In the genomic region with DNA sequence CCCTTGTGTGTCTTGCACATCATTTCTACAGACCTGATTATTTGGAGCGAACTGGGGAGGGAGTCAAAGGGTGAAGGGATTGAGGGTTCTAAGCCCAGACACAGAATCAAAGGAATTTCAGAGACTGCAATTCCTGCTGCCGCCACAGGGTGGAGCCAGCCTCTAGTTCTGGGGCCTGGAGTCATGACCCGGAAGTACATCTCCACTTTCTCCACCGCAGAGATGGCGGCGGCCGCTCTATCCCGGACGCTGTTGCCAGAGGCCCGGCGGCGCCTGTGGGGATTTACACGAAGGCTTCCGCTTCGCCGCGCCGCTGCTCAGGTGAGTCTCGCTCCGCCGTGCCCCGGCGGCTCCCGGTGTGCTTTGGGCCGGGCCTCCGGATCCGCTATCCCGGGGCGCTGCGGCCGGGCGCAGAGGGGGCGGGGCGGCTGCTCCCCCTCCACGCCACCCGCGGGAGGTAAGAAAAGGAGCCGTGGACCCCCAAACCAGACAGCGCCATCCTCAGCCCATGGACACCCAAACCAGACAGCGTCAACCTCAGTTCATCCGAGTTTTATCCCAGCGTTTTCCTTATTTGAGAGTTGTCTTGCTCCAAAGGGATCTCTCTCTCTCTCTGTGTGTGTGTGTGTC, we compare ENCODE assay signal across 8 mouse cellular contexts. TPM values are rescaled to one million over a fixed set of nuclear protein-coding genes. Genes with fewer than 3 reads are reported as not detected.
A peak's percentile ranks its signal among the peaks of the same experiment; 100 is the strongest.
DNase-seq lines count a peak whose midpoint lies in the region; ATAC-seq and TF ChIP-seq lines count a peak whose summit lies in the region.

A gene (plus strand): TSS at position 186 of the 630 bp plus-strand sequence.

- H3K27me3 ChIP-seq in CH12.LX (replicated peaks): no peaks in the 10 kb centered on the region
- no peaks in the 10 kb centered on the region for H3K27me3 ChIP-seq in forebrain, embryonic 12.5 days
- no peaks in the 10 kb centered on the region for H3K27me3 ChIP-seq in heart, postnatal 0 days (ENCODE audit: control insufficient read depth, insufficient read depth, low read length)
- no peaks in the 10 kb centered on the region for H3K27me3 ChIP-seq in liver, embryonic 16.5 days (ENCODE audit: control insufficient read depth, insufficient read depth, low read depth, low read length)
- no peaks in the 10 kb centered on the region for H3K27me3 ChIP-seq in neural tube, embryonic 13.5 days
- no peaks in the 10 kb centered on the region for H3K27me3 ChIP-seq in testis, adult 2 months (ENCODE audit: control insufficient read depth, insufficient read depth, low read length)

- H3K36me3 ChIP-seq in CH12.LX (replicated peaks in 1 of 2; ENCODE audit: control insufficient read depth in 1 of 2, insufficient read depth in 1 of 2, low read length in 1 of 2): peaks cover 22 to 34% of the 10 kb centered on the region in 2 experiments
- H3K36me3 ChIP-seq in forebrain, embryonic 12.5 days (replicated peaks): peaks cover 35% of the 10 kb centered on the region
- peaks cover 32% of the 10 kb centered on the region for H3K36me3 ChIP-seq in heart, postnatal 0 days (replicated peaks; ENCODE audit: control insufficient read depth, insufficient read depth, low read length)
- peaks cover 8% of the 10 kb centered on the region for H3K36me3 ChIP-seq in liver, embryonic 16.5 days (ENCODE audit: control insufficient read depth, insufficient read depth)
- peaks cover 34% of the 10 kb centered on the region for H3K36me3 ChIP-seq in neural tube, embryonic 13.5 days
- H3K36me3 ChIP-seq in testis, adult 2 months (ENCODE audit: control insufficient read depth, insufficient read depth, low read length): peaks cover 6% of the 10 kb centered on the region

- peak; percentile 39 for TF ChIP-seq RAD21 in CH12.LX (IDR thresholded peaks at IDR 0.05; ENCODE audit: low read depth, low read length)

- peaks cover 16% of the 10 kb centered on the region for H3K79me2 ChIP-seq in CH12.LX (replicated peaks; ENCODE audit: control insufficient read depth, extremely low read depth, insufficient read depth, poor library complexity, severe bottlenecking)

- WGBS in forebrain, embryonic 12.5 days: under 1% methylated on average over 42 of the region's 42 CpGs
- WGBS in heart, postnatal 0 days: 1% methylated on average over 39 of the region's 42 CpGs
- WGBS in liver, embryonic 16.5 days (ENCODE audit: insufficient replicate concordance): under 1% methylated on average over 42 of the region's 42 CpGs
- under 1% methylated on average over 42 of the region's 42 CpGs for WGBS in neural tube, embryonic 13.5 days

- TF ChIP-seq EP300 in CH12.LX (IDR thresholded peaks at IDR 0.05; ENCODE audit: low read length): no peak
- no peak for TF ChIP-seq EP300 in heart, postnatal 0 days (IDR thresholded peaks at IDR 0.05; ENCODE audit: low read depth)

- no peaks in the 10 kb centered on the region for H3K9me3 ChIP-seq in CH12.LX (replicated peaks; ENCODE audit: low read length)
- H3K9me3 ChIP-seq in forebrain, embryonic 12.5 days: no peaks in the 10 kb centered on the region
- no peaks in the 10 kb centered on the region for H3K9me3 ChIP-seq in heart, postnatal 0 days (replicated peaks; ENCODE audit: control insufficient read depth, low read length)
- no peaks in the 10 kb centered on the region for H3K9me3 ChIP-seq in liver, embryonic 16.5 days (replicated peaks; ENCODE audit: control insufficient read depth, low read length)
- H3K9me3 ChIP-seq in neural tube, embryonic 13.5 days: no peaks in the 10 kb centered on the region

- in situ Hi-C loops in CH12.LX (cut with MboI; ENCODE audit: low pct_ligation_motif_present, low pct_unique_long_range_greater_than_20kb, low sequenced_read_pairs): no loop called here

- dilution Hi-C loops in CH12.LX (cut with MboI; ENCODE audit: extremely low pct_ligation_motif_present, extremely low pct_unique_long_range_greater_than_20kb, low sequenced_read_pairs): no loop called here

- peak within 1 kb of the TSS; percentile 70 to 91 (median 82) for H3K4me3 ChIP-seq in CH12.LX (replicated peaks in 1 of 3; ENCODE audit: low read depth in 2 of 3, low read length in 2 of 3, poor library complexity in 1 of 3)
- peak within 1 kb of the TSS; percentile 93 for H3K4me3 ChIP-seq in forebrain, embryonic 12.5 days (replicated peaks)
- peak within 1 kb of the TSS; percentile 100 for H3K4me3 ChIP-seq in heart, postnatal 0 days (ENCODE audit: low read depth, low read length)
- H3K4me3 ChIP-seq in liver, embryonic 16.5 days (ENCODE audit: low read depth, low read length): peak within 1 kb of the TSS; percentile 91
- peak within 1 kb of the TSS; percentile 76 for H3K4me3 ChIP-seq in neural tube, embryonic 13.5 days
- peak within 1 kb of the TSS; percentile 80 for H3K4me3 ChIP-seq in testis, adult 2 months (ENCODE audit: control insufficient read depth, low read depth, low read length)

- peak; percentile 66 to 83 for TF ChIP-seq CTCF in CH12.LX (conservative IDR thresholded peaks at IDR 0.05 in 1 of 2, IDR thresholded peaks at IDR 0.05 in 1 of 2; ENCODE audit: low read depth in 2 of 2, low read length in 2 of 2)
- TF ChIP-seq CTCF in heart, postnatal 0 days (IDR thresholded peaks at IDR 0.05; ENCODE audit: low read depth): peak; percentile 95
- peak; percentile 95 for TF ChIP-seq CTCF in testis, adult 2 months (IDR thresholded peaks at IDR 0.05; ENCODE audit: control insufficient read depth, insufficient read depth, insufficient replicate concordance, low read depth, low read length)

- peaks cover 2 to 28% of the 10 kb centered on the region in 2 experiments; a peak in 2 of 4 replicates for H3K4me1 ChIP-seq in CH12.LX (ENCODE audit: control insufficient read depth in 1 of 2, insufficient read depth in 2 of 2)
- peaks cover 46% of the 10 kb centered on the region for H3K4me1 ChIP-seq in forebrain, embryonic 12.5 days
- peaks cover 12% of the 10 kb centered on the region for H3K4me1 ChIP-seq in heart, postnatal 0 days (ENCODE audit: control insufficient read depth, insufficient read depth)
- H3K4me1 ChIP-seq in liver, embryonic 16.5 days (ENCODE audit: control insufficient read depth, low read depth, low read length): peaks cover 8% of the 10 kb centered on the region
- peaks cover 38% of the 10 kb centered on the region for H3K4me1 ChIP-seq in neural tube, embryonic 13.5 days (replicated peaks)
- peaks cover 14% of the 10 kb centered on the region for H3K4me1 ChIP-seq in testis, adult 2 months (ENCODE audit: control insufficient read depth, insufficient read depth, low read length)

- peak; percentile 67 for ATAC-seq in forebrain, embryonic 12.5 days (ENCODE audit: low FRiP score)
- peak; percentile 74 for ATAC-seq in heart, postnatal 0 days (ENCODE audit: insufficient read depth, low read depth)
- ATAC-seq in liver, embryonic 16.5 days (ENCODE audit: low read depth): peak; percentile 89
- peak; percentile 57 for ATAC-seq in neural tube, embryonic 13.5 days (ENCODE audit: low read depth)

- peak; percentile 80 for TF ChIP-seq POLR2A in CH12.LX (IDR thresholded peaks at IDR 0.05; ENCODE audit: low read depth, low read length)
- TF ChIP-seq POLR2A in testis, adult 2 months (IDR thresholded peaks at IDR 0.05; ENCODE audit: control insufficient read depth, low read depth, low read length): peak; percentile 84

- peak within 1 kb of the TSS; percentile 73 for H3K9ac ChIP-seq in CH12.LX (ENCODE audit: insufficient read depth, low read depth)
- H3K9ac ChIP-seq in forebrain, embryonic 12.5 days: peak within 1 kb of the TSS; percentile 86
- peak within 1 kb of the TSS; percentile 94 for H3K9ac ChIP-seq in heart, postnatal 0 days (replicated peaks; ENCODE audit: low read depth, low read length)
- peak within 1 kb of the TSS; percentile 86 for H3K9ac ChIP-seq in liver, embryonic 16.5 days (ENCODE audit: low read depth, low read length)
- H3K9ac ChIP-seq in neural tube, embryonic 13.5 days: peak within 1 kb of the TSS; percentile 86

- H3K4me2 ChIP-seq in CH12.LX (ENCODE audit: insufficient read depth, low read depth, poor library complexity, severe bottlenecking): peak within 1 kb of the TSS; percentile 55
- peak within 1 kb of the TSS; percentile 85 for H3K4me2 ChIP-seq in forebrain, embryonic 12.5 days
- H3K4me2 ChIP-seq in heart, postnatal 0 days (ENCODE audit: low read depth, low read length): peak within 1 kb of the TSS; percentile 70
- H3K4me2 ChIP-seq in liver, embryonic 16.5 days (ENCODE audit: low read depth, low read length): peak within 1 kb of the TSS; percentile 76
- H3K4me2 ChIP-seq in neural tube, embryonic 13.5 days: peak within 1 kb of the TSS; percentile 92

- peak within 1 kb of the TSS; percentile 13; the same call in 1 of the 2 replicates for H3K27ac ChIP-seq in CH12.LX (ENCODE audit: insufficient read depth, low read depth)
- H3K27ac ChIP-seq in forebrain, embryonic 12.5 days: peak within 1 kb of the TSS; percentile 89
- peak within 1 kb of the TSS; percentile 74 for H3K27ac ChIP-seq in heart, postnatal 0 days (ENCODE audit: low read depth)
- H3K27ac ChIP-seq in liver, embryonic 16.5 days (ENCODE audit: low read length): peak within 1 kb of the TSS; percentile 71
- H3K27ac ChIP-seq in neural tube, embryonic 13.5 days (replicated peaks): peak within 1 kb of the TSS; percentile 89
- peak within 1 kb of the TSS; percentile 7 for H3K27ac ChIP-seq in testis, adult 2 months (ENCODE audit: control insufficient read depth, insufficient read depth, low read depth, low read length)

- DNase-seq in CH12.LX (ENCODE audit: extremely low read depth): peak; percentile 89
- peak; percentile 82 for DNase-seq in c-Kit-positive CD71-positive TER-119-negative erythroid progenitor cells, embryonic 14.5 days (ENCODE audit: low read depth)
- DNase-seq in heart, postnatal 0 days (ENCODE audit: low spot score): peak; percentile 83
- DNase-seq in kidney, postnatal 4 days: peak; percentile 91 to 94

TF ChIP-seq in CH12.LX, 34 proteins besides CTCF, POLR2A, EP300 and RAD21 (continues in another document):
- TF ChIP-seq ZNF384 (IDR thresholded peaks at IDR 0.05; ENCODE audit: low read depth, low read length): no peak
- no peak for TF ChIP-seq PAX5 (IDR thresholded peaks at IDR 0.05; ENCODE audit: low read length)
- TF ChIP-seq TBP (conservative IDR thresholded peaks at IDR 0.05; ENCODE audit: low read depth, low read length): peak; percentile 89
- TF ChIP-seq TCF12 (IDR thresholded peaks at IDR 0.05; ENCODE audit: low read depth, low read length): peak; percentile 65; the same call in 1 of the 2 replicates
- TF ChIP-seq ETS1 (conservative IDR thresholded peaks at IDR 0.05; ENCODE audit: low read depth, low read length): no peak
- TF ChIP-seq ZMIZ1 (IDR thresholded peaks at IDR 0.05; ENCODE audit: low read depth, low read length): no peak

RNA-seq across cellular contexts. Expression of the gene that starts here (rescaled TPM):
- 113 and 121 TPM in 2 replicates for total RNA-seq in CH12.LX (2012; rRNA removed)
- 166 and 184 TPM in 2 replicates for total RNA-seq in CH12.LX (2014; rRNA removed)
- polyA plus RNA-seq in CH12.LX (2012; ENCODE audit: insufficient read length, low read depth): 123 and 165 TPM in 2 replicates
- polyA plus RNA-seq in forebrain, embryonic 12.5 days (2016; fragmentation: Nextera tagmentation; extraction: Ambion mirVana): 88.5 and 94.9 TPM in 2 replicates
- 225 and 256 TPM in 2 replicates for total RNA-seq in heart, postnatal 0 days (2014; rRNA removed; ENCODE audit: low replicate concordance)
- 177 and 181 TPM in 2 replicates for polyA plus RNA-seq in heart, postnatal 0 days (2015; fragmentation: Nextera tagmentation; extraction: Ambion mirVana)
- 38.4 and 42.4 TPM in 2 replicates for polyA plus RNA-seq in liver, embryonic 16.5 days (2015; fragmentation: Nextera tagmentation; extraction: Ambion mirVana)
- polyA plus RNA-seq in neural tube, embryonic 13.5 days (2015; fragmentation: Nextera tagmentation; extraction: Ambion mirVana): 77.5 and 88.0 TPM in 2 replicates
- polyA plus RNA-seq in testis, adult 2 months (2012; rRNA removed): 78.0 and 86.0 TPM in 2 replicates

Comparison
In these comparisons a context has a peak if more than half of its experiments do, and no peak if none do; other contexts are left out.
1. Peak in every context shown above with its lines: DNase-seq, ATAC-seq, H3K4me3 ChIP-seq and H3K27ac ChIP-seq.
2. H3K27ac ChIP-seq: peak in every context shown above with its lines; median percentile 89 in forebrain, embryonic 12.5 days; 89 in neural tube, embryonic 13.5 days; 74 in heart, postnatal 0 days; 71 in liver, embryonic 16.5 days; 13 in CH12.LX; 7 in testis, adult 2 months.